ENCODE assay signal across 9 mouse cellular contexts in genomic region chr5:91518946-91519345, GRCm38 (mm10). TPM values are rescaled to one million over a fixed set of nuclear protein-coding genes. Genes with fewer than 3 reads are reported as not detected.
DNase-seq lines count a peak whose midpoint lies in the region; ATAC-seq and TF ChIP-seq lines count a peak whose summit lies in the region.
"Had no signal": no experiment of that assay in that cellular context is flagged by ENCODE, and none has a peak within 500 bp of the region (broad histone marks: within the 10 kb centered on the region; RNA-seq: fewer than 3 reads in every experiment).

No protein-coding gene starts in this region.

- no peak for TF ChIP-seq CTCF in cortical plate, adult 2 months (IDR thresholded peaks at IDR 0.05; ENCODE audit: extremely low read depth, insufficient read depth, low read length)

- no peaks in the 10 kb centered on the region for H3K27me3 ChIP-seq in heart, embryonic 12.5 days (replicated peaks)
- peaks cover 19% of the 10 kb centered on the region for H3K27me3 ChIP-seq in kidney, embryonic 15.5 days
- H3K27me3 ChIP-seq in lung, embryonic 16.5 days (ENCODE audit: control insufficient read depth, insufficient read depth, low read depth, low read length), result peaks cover 9% of the 10 kb centered on the region
- H3K27me3 ChIP-seq: CH12.LX had no signal

- TF ChIP-seq POLR2A in cortical plate, adult 2 months (IDR thresholded peaks at IDR 0.05; ENCODE audit: extremely low read depth, insufficient read depth, low read length), result no peak

- 7% methylated on average over 7 of the region's 7 CpGs for WGBS in heart, embryonic 12.5 days
- WGBS in kidney, embryonic 15.5 days, result 14% methylated on average over 7 of the region's 7 CpGs
- WGBS in lung, embryonic 16.5 days, result 5% methylated on average over 7 of the region's 7 CpGs

- no peaks in the 10 kb centered on the region for H3K4me1 ChIP-seq in cortical plate, adult 2 months (ENCODE audit: control insufficient read depth, insufficient read depth, low read length)
- H3K4me1 ChIP-seq in heart, embryonic 12.5 days (replicated peaks), result peaks cover 22% of the 10 kb centered on the region
- peaks cover 25% of the 10 kb centered on the region for H3K4me1 ChIP-seq in kidney, embryonic 15.5 days
- H3K4me1 ChIP-seq in lung, embryonic 16.5 days (replicated peaks; ENCODE audit: control insufficient read depth, insufficient read depth, low read length), result peaks cover 14% of the 10 kb centered on the region

- no peak for ATAC-seq in heart, embryonic 12.5 days (ENCODE audit: insufficient number of reproducible peaks, low FRiP score)
- ATAC-seq in kidney, embryonic 15.5 days (replicated peaks; ENCODE audit: low FRiP score), result no peak
- no peak for ATAC-seq in lung, embryonic 16.5 days (ENCODE audit: low read depth)

- peak overlapping the region; percentile 74 for H3K9ac ChIP-seq in heart, embryonic 12.5 days
- no peak overlapping the region for H3K9ac ChIP-seq in kidney, embryonic 15.5 days
- no peak overlapping the region for H3K9ac ChIP-seq in lung, embryonic 16.5 days (ENCODE audit: low read length)

- no peak overlapping the region for H3K27ac ChIP-seq in cortical plate, adult 2 months (ENCODE audit: insufficient read depth, low read length)
- no peak overlapping the region for H3K27ac ChIP-seq in heart, embryonic 12.5 days (ENCODE audit: poor library complexity, severe bottlenecking)
- H3K27ac ChIP-seq in kidney, embryonic 15.5 days, result no peak overlapping the region
- no peak overlapping the region for H3K27ac ChIP-seq in lung, embryonic 16.5 days (ENCODE audit: low read length)

- peak; percentile 30 for DNase-seq in embryo, embryonic 10 days (ENCODE audit: low spot score)
- DNase-seq in embryo, embryonic 10.5 days (ENCODE audit: low spot score), result no peak
- DNase-seq in retina, embryonic 14.5 days (ENCODE audit: low spot score), result peak; percentile 9
- DNase-seq in left cerebral cortex, adult 9 months (ENCODE audit: low spot score in 2 of 2), result no peak

- H3K4me3 ChIP-seq in cortical plate, adult 2 months (ENCODE audit: insufficient read depth, low read length), result peak overlapping the region; percentile 76
- peak overlapping the region; percentile 62 for H3K4me3 ChIP-seq in heart, embryonic 12.5 days
- H3K4me3 ChIP-seq in kidney, embryonic 15.5 days (replicated peaks), result peak overlapping the region; percentile 56
- peak overlapping the region; percentile 39 for H3K4me3 ChIP-seq in lung, embryonic 16.5 days (ENCODE audit: low read length)

- H3K9me3 ChIP-seq in heart, embryonic 12.5 days (replicated peaks), result no peaks in the 10 kb centered on the region
- no peaks in the 10 kb centered on the region for H3K9me3 ChIP-seq in kidney, embryonic 15.5 days (replicated peaks)
- no peaks in the 10 kb centered on the region for H3K9me3 ChIP-seq in lung, embryonic 16.5 days (ENCODE audit: control insufficient read depth, low read length)

- H3K36me3 ChIP-seq in heart, embryonic 12.5 days, result no peaks in the 10 kb centered on the region
- H3K36me3 ChIP-seq in kidney, embryonic 15.5 days, result no peaks in the 10 kb centered on the region
- no peaks in the 10 kb centered on the region for H3K36me3 ChIP-seq in lung, embryonic 16.5 days (ENCODE audit: control insufficient read depth, insufficient read depth, low read length)

- H3K4me2 ChIP-seq in heart, embryonic 12.5 days, result peak overlapping the region; percentile 87
- peak overlapping the region; percentile 96 for H3K4me2 ChIP-seq in kidney, embryonic 15.5 days
- H3K4me2 ChIP-seq in lung, embryonic 16.5 days (ENCODE audit: low read depth, low read length), result peak overlapping the region; percentile 56

RNA-seq across cellular contexts. Expression of gene Parm1, which starts 1.5 kb away (rescaled TPM):
- polyA plus RNA-seq in cortical plate, adult 2 months (2012; rRNA removed), result 19.8 and 21.2 TPM in 2 replicates
- 30.5 and 30.6 TPM in 2 replicates for polyA plus RNA-seq in heart, embryonic 12.5 days (2016; fragmentation: Nextera tagmentation; extraction: Ambion mirVana)
- polyA plus RNA-seq in kidney, embryonic 15.5 days (2015; fragmentation: Nextera tagmentation; extraction: Ambion mirVana), result 8.7 and 11.5 TPM in 2 replicates
- 8.9 and 9.4 TPM in 2 replicates for polyA plus RNA-seq in lung, embryonic 16.5 days (2015; fragmentation: Nextera tagmentation; extraction: Ambion mirVana)

Comparison
In these comparisons a context has a peak if more than half of its experiments do, and no peak if none do; other contexts are left out.
1. DNase-seq: peak in embryo, embryonic 10 days (single experiment) and retina, embryonic 14.5 days (single experiment); none in embryo, embryonic 10.5 days (single experiment) and left cerebral cortex, adult 9 months (0 of 2).
2. Peak in every context shown above with its lines, with median percentiles within 50 percentile points of each other: H3K4me3 ChIP-seq and H3K4me2 ChIP-seq.